Mouse (Mus musculus): ENCODE results near the gene C8g. TPM values are rescaled to one million over a fixed set of nuclear protein-coding genes. Genes with fewer than 3 reads are reported as not detected.

Gene C8g
- polyA plus RNA-seq, 1 experiment from 2014 or later: 5.5 TPM

GRCm38 (mm10) chr2:25500071-25500575 is 1.4 kb downstream of the C8g start:
- ATAC-seq (ENCODE audit: insufficient read depth): peak; percentile 37
- Histone ChIP-seq H3K4me1 (ENCODE audit: insufficient read depth) (peaks cover 8% of the 10 kb centered on the region), H3K27me3 (ENCODE audit: insufficient read depth, low read length) (no peaks in the 10 kb centered on the region), H3K4me2 (peak overlapping the region; percentile 87), H3K9me3 (ENCODE audit: low read depth, low read length) (no peaks in the 10 kb centered on the region), H3K4me3 (ENCODE audit: low read depth, low read length) (peak overlapping the region; percentile 85), H3K9ac (peak overlapping the region; percentile 49), H3K36me3 (ENCODE audit: insufficient read depth) (peaks cover 22% of the 10 kb centered on the region), H3K27ac (ENCODE audit: low read depth) (peak overlapping the region; percentile 58; the same call in 1 of the 2 replicates)
- 68% methylated on average over 6 of the region's 6 CpGs for WGBS
- DNase-seq: peak; percentile 4
- no peak for TF ChIP-seq CTCF (IDR thresholded peaks at IDR 0.05; ENCODE audit: low read depth)

GRCm38 (mm10) chr2:25498622-25499478 is 2.7 kb downstream of the C8g start:
- H3K27me3 ChIP-seq (ENCODE audit: insufficient read depth, low read length): no peaks in the 10 kb centered on the region
- peaks cover 8% of the 10 kb centered on the region for H3K4me1 ChIP-seq (ENCODE audit: insufficient read depth)
- ATAC-seq (ENCODE audit: insufficient read depth): no peak
- H3K9ac ChIP-seq: no peak overlapping the region
- H3K36me3 ChIP-seq (ENCODE audit: insufficient read depth): peaks cover 9% of the 10 kb centered on the region
- no peak for TF ChIP-seq CTCF (IDR thresholded peaks at IDR 0.05; ENCODE audit: low read depth)
- 64% methylated on average over 15 of the region's 15 CpGs for WGBS
- H3K4me3 ChIP-seq (ENCODE audit: low read depth, low read length): no peak overlapping the region
- H3K4me2 ChIP-seq: no peak overlapping the region
- no peak overlapping the region for H3K27ac ChIP-seq (ENCODE audit: low read depth)
- no peak for DNase-seq
- H3K9me3 ChIP-seq (ENCODE audit: low read depth, low read length): no peaks in the 10 kb centered on the region

GRCm38 (mm10) chr2:25497846-25498575 is 3.5 kb downstream of the C8g start:
- no peak overlapping the region for H3K4me3 ChIP-seq (ENCODE audit: low read depth, low read length)
- no peak for TF ChIP-seq CTCF (IDR thresholded peaks at IDR 0.05; ENCODE audit: low read depth)
- peaks cover 8% of the 10 kb centered on the region for H3K4me1 ChIP-seq (ENCODE audit: insufficient read depth)
- DNase-seq (no peak), ATAC-seq (ENCODE audit: insufficient read depth) (no peak)
- 0 out of 2 replicates have a peak overlapping the region, but pooled peaks have one; percentile 10 for H3K27ac ChIP-seq (ENCODE audit: low read depth)
- H3K27me3 ChIP-seq (ENCODE audit: insufficient read depth, low read length): no peaks in the 10 kb centered on the region
- no peaks in the 10 kb centered on the region for H3K9me3 ChIP-seq (ENCODE audit: low read depth, low read length)
- no peak overlapping the region for H3K9ac ChIP-seq
- H3K36me3 ChIP-seq (ENCODE audit: insufficient read depth): 0 out of 2 replicates have a peak, but pooled peaks cover 1% of the 10 kb centered on the region
- 44% methylated on average over 6 of the region's 6 CpGs for whole genome bisulfite sequencing
- no peak overlapping the region for H3K4me2 ChIP-seq

- Histone ChIP-seq H3K4me2 (no peak overlapping the region), H3K27ac (ENCODE audit: low read depth) (no peak overlapping the region), H3K27me3 (ENCODE audit: insufficient read depth, low read length) (no peaks in the 10 kb centered on the region), H3K9me3 (ENCODE audit: low read depth, low read length) (no peaks in the 10 kb centered on the region), H3K9ac (no peak overlapping the region), H3K36me3 (ENCODE audit: insufficient read depth) (no peaks in the 10 kb centered on the region), H3K4me3 (ENCODE audit: low read depth, low read length) (no peak overlapping the region), H3K4me1 (ENCODE audit: insufficient read depth) (0 out of 2 replicates have a peak, but pooled peaks cover 3% of the 10 kb centered on the region)
- ATAC-seq (ENCODE audit: insufficient read depth) (no peak), DNase-seq (peak; percentile 41)
- 44% methylated on average over 4 of the region's 4 CpGs for WGBS
- peak; percentile 55 for TF ChIP-seq CTCF (IDR thresholded peaks at IDR 0.05; ENCODE audit: low read depth)
Observed at GRCm38 (mm10) chr2:25496462-25496861, 5.1 kb downstream of the C8g start.

GRCm38 (mm10) chr2:25493476-25493961 is 8.0 kb downstream of the C8g start, which contains the start of gene Lcn12:
Lcn12 (minus strand) TSS chr2:25493911.
- no peak for TF ChIP-seq CTCF (IDR thresholded peaks at IDR 0.05; ENCODE audit: low read depth)
- Histone ChIP-seq H3K9me3 (ENCODE audit: low read depth, low read length) (no peaks in the 10 kb centered on the region), H3K27ac (ENCODE audit: low read depth) (no peak within 1 kb of the TSS), H3K4me2 (no peak within 1 kb of the TSS), H3K36me3 (ENCODE audit: insufficient read depth) (no peaks in the 10 kb centered on the region), H3K27me3 (ENCODE audit: insufficient read depth, low read length) (no peaks in the 10 kb centered on the region), H3K4me3 (ENCODE audit: low read depth, low read length) (no peak within 1 kb of the TSS), H3K4me1 (ENCODE audit: insufficient read depth) (no peaks in the 10 kb centered on the region), H3K9ac (no peak within 1 kb of the TSS)
- WGBS: 76% methylated on average over 5 of the region's 5 CpGs
- ATAC-seq (ENCODE audit: insufficient read depth): no peak
- DNase-seq: no peak

- Histone ChIP-seq H3K4me3 (ENCODE audit: low read depth, low read length) (no peak overlapping the region), H3K9me3 (ENCODE audit: low read depth, low read length) (no peaks in the 10 kb centered on the region), H3K27me3 (ENCODE audit: insufficient read depth, low read length) (no peaks in the 10 kb centered on the region), H3K36me3 (ENCODE audit: insufficient read depth) (no peaks in the 10 kb centered on the region), H3K4me2 (no peak overlapping the region), H3K4me1 (ENCODE audit: insufficient read depth) (no peaks in the 10 kb centered on the region), H3K27ac (ENCODE audit: low read depth) (no peak overlapping the region), H3K9ac (no peak overlapping the region)
- ATAC-seq (ENCODE audit: insufficient read depth) (no peak), DNase-seq (no peak)
- 72% methylated on average over 5 of the region's 5 CpGs for WGBS
- TF ChIP-seq CTCF (IDR thresholded peaks at IDR 0.05; ENCODE audit: low read depth): no peak
Observed at GRCm38 (mm10) chr2:25492988-25493387, 8.5 kb downstream of the C8g start.

Data from lung, embryonic 14.5 days (tissue).